Mouse (Mus musculus) lung, postnatal 25 days (tissue): ENCODE data around the gene Fam69a.
"Not testable (repeated sequence)": the region's sequence is repeated elsewhere in the genome, so short reads cannot be mapped to it uniquely, and the experiment has no call there.

ENCODE experiments used
- DNase-seq: peaks from one replicate; pipeline ENCODE4 v3.0.0; 2022; ENCODE audit warnings: low spot score

Fam69a gene

DNA sequence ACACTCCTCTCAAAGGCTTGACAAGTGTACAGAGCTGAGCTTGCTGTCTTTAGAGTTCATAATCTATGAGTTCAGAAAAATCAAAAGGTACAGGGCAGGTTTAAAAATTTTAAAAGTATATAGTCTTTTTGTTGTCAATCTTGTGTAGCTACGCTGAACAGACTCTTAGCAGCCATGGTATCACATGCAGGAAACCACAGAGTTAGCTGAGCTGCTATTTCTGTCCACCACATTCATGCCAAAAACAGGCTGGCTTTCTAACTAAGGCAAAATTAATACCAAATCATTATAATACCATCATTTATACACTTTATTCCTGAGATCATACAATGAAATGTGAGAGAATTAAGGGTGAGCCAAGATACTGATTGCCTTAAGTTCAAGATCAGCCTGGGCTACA lies 40.4 kb downstream of the Fam69a start:
- DNase-seq = no peak

DNA sequence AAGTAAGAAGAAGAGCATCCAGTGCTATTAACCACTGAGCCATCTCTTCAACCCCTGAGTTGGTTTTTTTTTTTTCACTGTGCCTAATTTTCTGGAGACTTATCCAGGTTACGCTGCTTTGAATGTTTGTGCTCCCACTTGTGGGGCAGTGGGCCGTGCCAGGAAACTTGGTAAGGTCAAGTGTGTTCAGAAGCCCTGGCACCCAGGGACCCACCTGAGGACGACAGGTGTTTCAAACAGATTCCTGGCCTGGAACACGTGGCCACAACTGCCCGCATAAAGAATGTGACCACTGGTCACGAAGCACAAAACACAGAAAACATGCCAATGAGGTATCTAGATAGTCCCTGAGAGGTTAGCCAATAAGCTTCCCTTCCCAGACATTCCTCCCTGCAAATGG lies 43.4 kb downstream of the Fam69a start:
- DNase-seq = peak; percentile 71

DNA sequence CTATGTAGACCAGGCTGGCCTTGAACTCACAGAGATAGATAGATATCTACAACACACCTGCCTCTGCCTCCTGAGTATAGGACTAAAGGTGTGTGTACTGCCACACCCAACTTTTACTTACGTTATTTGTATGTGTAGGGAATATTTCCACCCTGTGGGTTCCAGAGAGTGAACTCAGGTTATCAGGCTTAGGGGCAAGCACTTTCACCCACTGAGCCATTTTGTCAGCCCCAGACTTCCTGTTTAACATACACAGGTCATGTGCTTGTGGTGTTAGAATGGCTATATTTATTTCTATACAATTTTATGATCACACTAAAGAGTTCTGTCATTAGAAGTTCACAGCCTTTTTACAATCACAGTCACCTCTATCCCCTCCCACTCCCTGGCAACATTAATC lies 43.9 kb downstream of the Fam69a start:
- no peak for DNase-seq

DNA sequence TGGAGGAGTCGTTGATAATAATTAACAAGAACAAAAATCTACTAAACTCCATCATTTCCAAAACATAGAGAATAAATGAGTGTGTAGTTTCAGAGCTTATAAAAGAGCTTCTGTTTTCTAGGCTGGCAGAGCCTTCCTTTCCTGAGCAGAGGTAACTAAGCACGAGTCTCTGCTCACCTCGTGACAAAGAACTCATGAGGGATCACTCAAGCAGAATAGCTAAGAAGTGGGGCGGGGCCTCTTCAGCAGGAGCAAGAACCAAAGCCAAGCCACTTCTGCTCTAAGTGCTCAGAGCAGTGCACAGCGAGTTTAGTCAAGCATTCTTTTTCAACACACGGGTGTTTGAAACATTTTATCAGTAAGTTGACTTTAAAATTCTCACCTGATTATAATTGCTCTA lies 45.7 kb downstream of the Fam69a start:
- DNase-seq = peak; percentile 87

DNA sequence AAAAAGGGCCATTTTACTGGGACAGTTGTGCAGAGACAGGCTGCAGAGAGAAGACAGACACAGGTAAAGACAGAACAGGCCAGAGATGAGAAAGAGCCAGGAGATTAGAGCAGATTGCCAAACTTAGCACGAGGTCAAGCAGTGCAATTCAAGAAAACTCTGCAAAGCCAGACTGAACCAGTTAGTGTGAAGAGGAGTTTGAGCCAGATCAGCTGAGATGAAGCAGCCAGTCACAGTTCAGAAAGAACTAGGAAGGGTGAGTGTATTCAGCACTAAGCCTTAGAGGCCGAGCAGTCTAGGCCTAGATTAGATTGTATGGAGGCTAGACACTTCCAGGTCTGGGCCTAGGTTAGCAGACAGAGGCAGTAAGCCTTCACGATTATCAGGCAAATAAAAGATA lies 47.2 kb downstream of the Fam69a start:
- DNase-seq = no peak

DNA sequence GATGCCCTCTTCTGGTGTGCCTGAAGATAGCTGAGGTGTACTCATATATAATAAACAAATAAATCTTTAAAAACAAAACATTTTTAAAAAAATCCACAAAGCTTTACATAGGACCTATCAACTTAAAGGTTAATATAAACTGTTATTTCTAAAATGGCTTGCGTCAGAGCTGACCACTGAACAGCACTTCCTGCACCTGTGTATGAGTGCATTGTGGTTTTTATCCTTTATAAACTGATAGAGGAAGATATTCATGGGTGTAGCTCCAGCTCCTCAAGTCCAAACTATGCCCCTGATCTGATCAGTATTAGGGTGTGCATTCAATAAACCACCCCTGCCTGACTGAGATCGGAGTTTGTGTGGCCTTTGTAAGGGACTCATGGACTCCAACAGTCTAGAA lies 48.0 kb downstream of the Fam69a start:
- no peak for DNase-seq

DNA sequence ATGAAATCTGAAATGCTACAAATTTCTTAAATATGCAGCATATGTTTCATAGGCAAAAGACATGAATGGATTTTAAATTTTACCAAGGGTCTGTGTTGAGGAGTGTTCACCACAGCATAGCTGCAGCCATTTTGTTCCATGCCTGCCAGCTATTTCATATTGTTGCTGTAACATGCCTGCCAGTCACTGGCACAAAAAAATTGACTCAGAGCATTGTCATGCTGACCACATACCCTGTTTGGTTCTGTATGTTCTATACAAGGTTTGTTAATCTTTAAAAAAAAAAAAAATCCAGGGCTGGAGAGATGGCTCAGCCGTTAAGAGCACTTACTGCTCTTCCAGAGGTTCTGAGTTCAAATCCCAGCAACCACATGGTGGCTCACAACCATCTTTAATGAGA lies 48.4 kb downstream of the Fam69a start:
- DNase-seq = not testable (repeated sequence)

DNA sequence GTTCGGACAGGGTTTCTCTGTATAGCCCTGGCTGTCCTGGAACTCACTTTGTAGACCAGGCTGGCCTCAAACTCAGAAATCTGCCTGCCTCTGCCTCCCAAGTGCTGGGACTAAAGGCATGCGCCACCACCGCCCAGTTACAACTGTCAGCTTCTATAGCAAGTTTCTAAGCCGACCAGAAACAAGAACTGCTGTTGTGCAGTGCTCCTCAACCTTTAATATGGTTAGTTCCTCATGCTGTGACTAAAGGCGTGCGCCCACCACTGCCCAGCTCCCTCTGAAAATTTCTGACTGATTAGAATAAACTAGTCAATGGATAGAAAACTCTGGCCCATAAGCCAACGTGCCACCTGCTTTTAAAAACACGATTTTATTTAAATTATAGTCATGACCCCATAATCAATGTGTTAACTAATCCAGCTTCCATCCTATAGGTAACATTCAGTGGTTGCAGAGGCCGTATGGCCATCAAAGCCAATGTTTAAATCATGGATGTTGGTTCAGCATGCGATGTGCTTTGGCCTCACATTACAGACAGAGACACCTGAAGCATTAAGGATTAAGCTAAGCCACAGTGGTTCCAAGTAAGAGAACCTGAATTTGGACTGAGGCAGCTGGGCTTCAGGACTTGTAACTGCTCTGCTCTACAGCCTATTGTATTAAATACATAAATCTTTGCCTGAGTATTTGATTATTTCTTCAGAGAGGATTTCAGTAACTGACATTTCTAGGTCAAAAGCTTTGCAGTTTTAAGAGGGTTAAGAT lies 50.1 kb downstream of the Fam69a start:
- no peak for DNase-seq

DNA sequence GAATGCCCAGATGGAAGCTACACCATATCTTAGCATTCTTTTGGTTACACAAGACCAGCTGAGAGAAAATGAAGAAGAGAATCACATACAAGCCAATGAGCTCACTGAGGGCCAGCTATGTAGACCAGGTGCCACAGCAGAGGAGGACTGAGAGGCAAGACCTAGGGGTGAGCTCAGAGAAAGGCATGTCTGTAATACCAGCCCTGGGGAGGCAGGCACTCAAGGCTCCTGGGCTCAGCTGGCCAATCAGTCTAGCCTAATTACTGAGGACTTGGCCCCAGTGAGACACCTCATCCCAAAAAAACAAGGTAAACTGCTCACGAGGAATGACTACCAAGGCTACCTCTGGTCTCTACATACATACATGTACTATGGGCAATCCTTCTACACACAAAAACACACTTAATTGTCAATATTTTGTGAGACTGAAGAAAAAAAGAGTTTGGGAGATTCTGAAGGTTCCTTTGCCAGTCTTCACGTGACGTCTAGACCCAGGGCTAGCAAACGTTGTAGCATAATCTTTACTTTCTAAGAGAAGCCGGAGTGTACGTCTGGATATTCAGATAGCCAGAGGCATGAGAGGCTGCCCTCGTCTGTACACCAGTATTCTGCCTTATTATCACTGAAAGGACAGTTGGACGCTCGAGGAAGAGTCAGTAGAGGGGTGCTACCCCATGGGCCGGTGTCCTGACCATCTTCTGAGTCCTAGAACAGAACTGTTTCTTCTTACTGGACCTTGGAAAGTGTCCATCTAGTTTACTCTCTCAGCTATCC lies 51.9 kb downstream of the Fam69a start:
- no peak for DNase-seq

DNA sequence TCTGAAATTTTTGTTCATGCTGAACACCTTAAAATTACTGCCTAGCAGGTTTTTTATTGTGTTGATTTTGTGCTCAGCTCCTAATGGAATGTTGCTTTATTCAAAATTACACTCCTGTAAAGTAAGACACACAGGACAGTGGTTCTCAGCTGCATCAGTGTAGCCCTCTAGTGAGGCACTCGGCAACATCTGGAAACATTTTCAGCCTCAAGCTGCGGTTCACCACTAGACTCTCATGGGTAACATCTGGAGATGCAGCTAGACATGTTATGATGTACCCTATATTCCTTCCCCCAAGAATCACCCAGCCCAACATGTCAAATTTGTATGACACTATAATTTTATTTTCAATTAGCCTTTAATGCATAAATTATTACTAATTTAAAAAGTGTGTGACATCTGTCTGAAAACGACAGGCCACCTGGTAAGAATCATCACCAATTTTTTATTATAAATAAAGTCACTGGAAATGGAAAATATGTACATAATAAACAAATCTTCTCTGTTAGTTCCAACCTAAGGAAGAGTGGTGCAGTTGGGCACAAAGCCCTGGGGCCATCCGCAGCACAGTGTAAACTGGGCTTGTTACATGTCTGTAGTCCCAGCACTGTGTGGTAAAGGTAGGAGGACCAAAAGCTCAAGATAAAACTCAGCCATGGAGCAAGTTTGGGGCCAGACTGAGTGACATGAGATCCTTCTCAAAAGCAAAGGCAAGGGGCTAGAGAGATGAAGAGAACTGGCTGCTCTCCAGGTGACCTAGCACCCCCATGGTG lies 53.5 kb downstream of the Fam69a start:
- no peak for DNase-seq

DNA sequence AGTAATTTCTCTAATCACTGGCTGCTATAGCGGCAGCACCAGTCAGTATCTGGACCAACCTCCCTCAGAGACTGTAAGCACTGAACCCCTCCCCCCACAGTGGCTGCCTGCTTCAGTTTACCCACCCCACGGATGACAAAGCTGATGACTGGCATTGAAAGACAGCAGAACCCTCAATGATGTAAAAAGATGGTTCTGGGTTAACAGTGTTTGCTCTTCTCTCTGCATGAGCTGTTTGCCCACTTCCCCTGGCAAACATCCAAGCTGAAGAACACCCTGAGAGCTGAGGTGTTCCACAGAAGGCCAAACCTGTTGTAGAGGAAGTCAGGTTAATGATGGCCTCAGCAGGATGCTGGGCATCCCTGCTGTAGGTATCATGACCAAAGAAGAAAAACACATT lies 54.3 kb downstream of the Fam69a start:
- peak; percentile 64 for DNase-seq

DNA sequence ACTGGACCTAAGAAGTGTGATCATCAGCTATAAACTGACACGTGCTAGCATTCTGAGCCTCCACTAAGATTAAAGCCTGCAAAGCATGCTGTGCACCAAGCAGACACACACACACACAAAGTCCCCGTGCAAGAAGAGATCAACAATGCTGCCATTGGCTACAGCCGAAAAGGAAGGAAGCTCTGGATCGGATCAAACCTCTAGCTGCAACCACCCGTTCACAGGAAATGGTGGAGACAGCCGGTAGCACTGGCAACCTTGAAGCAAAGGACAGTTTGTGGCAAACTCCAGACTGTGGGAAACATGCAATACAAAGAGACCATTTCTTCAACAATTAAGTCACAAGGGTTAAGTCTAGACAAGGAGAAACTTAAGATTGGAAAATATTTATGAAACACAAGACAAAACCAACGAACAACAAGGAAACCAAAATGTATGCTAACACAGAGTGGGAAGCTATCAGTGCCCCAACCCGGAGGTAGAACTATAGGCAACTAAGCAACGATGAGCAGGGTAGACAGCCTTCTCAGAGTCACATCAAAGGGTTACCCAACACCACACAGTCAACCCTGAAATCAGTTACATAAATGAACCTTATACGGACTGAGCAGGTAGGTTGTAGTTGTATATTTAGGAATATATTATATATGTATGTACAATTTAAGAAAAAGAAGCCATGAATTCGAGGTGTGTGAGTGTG lies 60.2 kb downstream of the Fam69a start:
- DNase-seq = peak; percentile 64

DNA sequence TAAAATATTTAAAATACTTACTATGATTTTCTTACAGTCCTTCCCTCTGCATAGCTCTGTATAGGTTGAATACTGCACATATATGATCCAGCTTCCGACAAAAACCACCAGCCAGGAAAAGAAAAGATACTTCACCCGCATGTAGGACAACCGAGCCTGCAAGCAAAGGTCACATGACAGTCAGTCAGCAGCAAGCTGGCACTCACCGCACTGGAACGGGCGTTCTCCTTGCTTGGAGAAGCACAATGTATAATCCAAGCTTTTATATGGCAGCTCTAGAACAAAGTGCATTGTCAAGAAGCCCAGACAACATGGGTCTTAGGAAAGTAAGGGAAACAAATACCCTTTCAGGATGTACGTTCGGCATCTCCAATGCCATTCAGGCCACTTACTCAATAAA lies 62.3 kb downstream of the Fam69a start:
- DNase-seq = no peak

DNA sequence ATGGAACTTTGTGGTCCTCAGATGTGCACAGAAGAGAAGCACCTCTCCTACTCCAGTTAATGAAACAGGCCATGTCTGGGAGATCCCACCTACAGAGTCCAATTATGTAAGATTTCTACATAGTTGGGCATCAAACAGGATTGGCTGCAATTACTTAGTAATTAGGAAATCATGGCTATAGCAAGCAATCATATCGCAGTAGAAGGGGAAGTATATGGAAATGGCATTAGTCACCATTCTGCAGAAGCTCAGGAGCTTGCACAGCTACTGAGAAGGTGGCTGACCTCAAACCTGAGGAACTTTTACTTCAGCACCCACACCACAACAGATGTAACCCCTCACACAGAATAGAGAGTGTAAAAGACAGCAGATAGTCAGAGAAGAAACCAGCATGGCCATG lies 64.0 kb downstream of the Fam69a start:
- DNase-seq = no peak

DNA sequence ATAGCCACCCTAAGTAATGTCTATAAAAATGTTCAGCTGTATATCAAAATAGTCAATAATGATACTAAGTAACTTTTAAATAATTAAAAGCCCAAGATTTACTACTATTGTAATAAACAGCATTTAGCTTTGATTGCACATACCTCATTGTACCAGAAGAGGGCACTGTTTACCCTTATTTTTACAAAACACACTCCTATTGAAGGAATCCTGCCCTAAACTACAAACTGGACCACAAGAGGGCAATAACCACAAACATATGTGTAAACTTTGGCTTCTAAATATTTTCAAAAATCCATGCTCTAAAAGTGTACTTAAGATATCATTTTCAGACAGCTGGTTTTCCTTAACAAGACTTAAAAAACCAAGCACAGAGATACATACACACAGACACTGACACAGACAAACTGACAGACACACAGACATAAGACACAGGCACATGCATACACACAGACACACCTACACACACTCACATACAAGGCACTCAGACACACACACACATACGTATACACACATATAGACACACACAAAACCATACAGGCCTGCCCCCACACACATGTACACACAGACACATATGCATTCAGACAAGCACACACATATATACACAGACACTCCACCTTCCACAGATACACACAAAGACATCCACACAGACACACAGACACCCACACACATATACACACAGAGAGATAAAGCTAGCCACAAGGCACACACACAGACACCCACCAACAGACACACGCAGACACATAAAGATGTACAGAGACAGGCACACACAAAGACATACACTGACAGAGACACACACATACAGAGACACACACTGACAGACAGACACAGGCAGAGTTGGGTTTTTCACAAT lies 65.3 kb downstream of the Fam69a start:
- DNase-seq = peak; percentile 86

DNA sequence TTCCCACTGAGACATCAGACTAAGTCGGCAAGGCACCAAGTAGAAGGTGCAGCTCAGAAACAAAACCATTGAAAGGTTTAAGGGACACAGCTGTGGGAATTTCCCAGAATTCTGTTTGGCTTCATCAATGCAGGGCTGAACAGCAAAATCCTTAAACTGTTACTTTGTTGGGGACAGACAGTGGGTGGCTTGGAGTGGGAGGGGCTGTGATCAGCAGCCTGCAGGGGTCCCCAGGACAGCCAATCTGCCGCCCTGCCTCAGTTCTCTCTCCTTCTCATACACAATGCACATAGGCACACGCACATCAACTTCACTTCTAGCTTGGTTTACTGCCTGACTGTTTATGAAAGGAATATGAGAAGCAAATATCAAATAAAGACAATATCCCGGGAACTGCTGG lies 71.6 kb downstream of the Fam69a start:
- DNase-seq = no peak

DNA sequence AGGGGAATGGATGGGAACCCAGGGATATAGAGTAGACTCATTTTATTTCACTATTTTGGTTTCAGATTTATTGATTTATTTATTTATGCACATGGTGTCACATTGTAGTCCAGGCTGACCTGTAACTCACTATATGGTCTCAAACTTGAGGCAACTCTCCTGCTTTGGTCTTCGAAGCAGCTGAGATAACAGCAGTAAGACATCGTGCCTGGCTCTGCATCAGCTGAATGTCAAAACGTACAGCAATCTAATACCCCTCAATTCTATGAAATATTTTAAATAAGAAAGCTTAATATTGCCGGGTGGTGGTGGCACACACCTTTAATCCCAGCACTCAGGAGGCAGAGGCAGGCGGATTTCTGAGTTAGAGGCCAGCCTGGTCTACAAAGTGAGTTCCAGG lies 75.9 kb downstream of the Fam69a start:
- no peak for DNase-seq

DNA sequence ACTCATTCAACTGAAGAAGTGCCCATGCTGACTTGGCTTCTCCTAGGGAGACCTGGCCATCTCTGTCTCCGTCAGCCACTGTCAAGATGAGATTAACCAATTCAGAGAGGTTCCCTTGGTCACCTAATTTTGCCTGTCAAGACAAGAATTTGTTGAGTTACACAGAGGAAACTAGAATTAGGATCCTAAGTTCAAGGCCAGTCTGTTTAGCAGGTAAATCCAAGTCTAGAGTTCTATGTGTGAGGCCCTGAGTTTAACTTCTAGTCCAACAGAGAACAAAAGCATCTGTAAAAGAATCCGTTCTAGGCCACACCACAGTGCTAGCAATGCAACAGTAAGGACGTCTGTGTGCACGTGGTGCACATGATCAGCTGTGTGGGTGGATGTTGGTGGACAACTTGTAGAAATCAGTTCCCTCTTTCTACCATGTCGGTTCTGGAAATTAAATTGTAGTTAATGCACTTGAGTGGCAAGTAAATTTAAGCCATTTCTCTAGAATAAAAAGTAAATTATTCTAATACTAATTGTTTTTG lies 76.7 kb downstream of the Fam69a start:
- no peak for DNase-seq

DNA sequence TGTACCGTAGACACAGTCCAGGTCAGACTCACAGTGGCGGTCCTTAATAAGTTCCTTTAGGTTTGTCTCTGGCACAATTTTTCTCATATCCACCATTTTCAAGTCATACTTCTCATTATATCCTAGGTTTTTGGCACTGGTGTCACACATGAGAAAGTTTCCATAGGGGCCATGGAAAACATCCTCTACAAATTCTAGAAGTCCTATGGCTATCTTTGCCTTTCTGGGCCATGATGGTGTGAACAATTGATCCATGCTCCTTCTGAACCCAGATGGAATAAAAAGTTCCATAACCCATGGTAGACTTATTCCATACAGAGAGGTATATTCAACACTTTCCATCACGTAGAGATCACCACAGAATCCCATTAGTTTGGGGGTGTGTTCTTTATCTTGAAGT lies 77.2 kb downstream of the Fam69a start:
- no peak for DNase-seq

DNA sequence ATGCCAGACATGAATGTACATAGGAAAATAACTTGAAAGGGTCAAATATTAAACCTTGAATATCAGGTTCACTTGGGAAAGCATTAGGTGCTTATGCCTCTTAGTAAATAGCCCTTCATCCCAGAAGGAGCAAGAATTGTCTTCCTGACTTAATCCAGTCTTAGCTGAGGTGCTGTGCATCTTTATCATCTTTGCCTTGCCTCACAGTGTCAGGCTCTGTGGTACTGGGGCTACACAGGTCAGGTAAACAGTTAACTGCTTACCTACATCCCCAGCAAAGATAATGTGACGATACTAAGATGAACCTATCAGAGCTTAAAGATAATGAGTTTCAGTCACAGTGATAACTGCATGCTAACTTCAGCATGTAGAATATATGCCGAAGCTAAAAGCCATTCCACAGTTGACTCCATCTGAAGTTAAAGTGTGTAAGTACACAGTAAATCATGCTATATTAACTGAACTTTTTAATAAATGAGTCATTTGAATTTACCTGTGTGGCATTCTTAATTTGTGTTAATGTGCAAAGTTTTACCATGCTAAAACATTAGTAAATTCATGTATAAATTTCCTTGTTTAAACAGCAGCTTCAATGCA lies 78.3 kb downstream of the Fam69a start:
- no peak for DNase-seq

DNA sequence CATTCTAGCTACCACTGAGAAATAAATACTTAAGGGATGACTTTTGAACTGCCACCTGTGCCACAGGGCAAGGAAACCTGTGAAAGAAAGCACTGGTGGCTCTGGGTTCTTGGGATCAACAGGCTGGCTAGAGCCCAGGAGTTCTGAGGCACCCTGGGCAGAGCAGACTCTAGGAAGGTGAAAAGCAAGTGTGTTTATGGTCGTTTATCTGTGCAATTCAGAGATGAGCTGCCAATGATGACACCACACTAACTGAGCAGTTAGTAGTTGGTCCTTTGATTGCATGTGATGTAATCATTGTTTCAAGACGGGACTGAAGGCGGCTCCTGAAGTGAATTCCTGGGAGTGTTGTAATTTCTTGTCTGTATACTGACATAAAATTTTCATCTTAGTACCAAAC lies 82.6 kb downstream of the Fam69a start:
- no peak for DNase-seq
